Mouse (Mus musculus) liver, embryonic 14.5 days (tissue): ENCODE results near the gene Akap13.

Source experiments
- CTCF ChIP-seq: IDR thresholded peaks from 2 replicates; pipeline ENCODE4 v1.5.1; 2016; ENCODE audit warnings: antibody characterized with exemption, low read depth, control low read depth
- EP300 ChIP-seq: IDR thresholded peaks from 2 replicates; pipeline ENCODE4 v1.6.1; 2016; ENCODE audit warnings: antibody characterized with exemption, low read depth

DNA sequence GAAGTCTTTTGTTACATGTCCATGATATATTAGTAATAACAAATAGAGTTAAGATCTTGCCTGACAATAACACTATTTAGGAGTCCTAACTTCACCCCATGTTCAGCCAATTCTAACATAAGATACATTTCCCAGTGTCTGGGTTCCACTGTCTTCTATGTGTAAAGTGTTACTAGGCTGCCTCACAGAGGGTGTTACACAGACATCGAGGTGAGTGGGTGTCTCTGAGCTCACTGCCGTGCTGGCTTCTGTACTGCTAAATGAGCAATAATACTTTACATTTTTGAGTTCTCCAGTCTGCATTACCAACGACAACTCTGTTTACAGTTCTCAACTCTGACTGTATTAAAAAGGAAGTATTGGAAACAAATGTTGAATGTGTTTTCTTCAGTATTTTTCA lies 209.1 kb downstream of the Akap13 start:
- TF ChIP-seq CTCF: no peak
- TF ChIP-seq EP300: no peak
